8 mouse cellular contexts compared by ENCODE assay signal in the genomic region with DNA sequence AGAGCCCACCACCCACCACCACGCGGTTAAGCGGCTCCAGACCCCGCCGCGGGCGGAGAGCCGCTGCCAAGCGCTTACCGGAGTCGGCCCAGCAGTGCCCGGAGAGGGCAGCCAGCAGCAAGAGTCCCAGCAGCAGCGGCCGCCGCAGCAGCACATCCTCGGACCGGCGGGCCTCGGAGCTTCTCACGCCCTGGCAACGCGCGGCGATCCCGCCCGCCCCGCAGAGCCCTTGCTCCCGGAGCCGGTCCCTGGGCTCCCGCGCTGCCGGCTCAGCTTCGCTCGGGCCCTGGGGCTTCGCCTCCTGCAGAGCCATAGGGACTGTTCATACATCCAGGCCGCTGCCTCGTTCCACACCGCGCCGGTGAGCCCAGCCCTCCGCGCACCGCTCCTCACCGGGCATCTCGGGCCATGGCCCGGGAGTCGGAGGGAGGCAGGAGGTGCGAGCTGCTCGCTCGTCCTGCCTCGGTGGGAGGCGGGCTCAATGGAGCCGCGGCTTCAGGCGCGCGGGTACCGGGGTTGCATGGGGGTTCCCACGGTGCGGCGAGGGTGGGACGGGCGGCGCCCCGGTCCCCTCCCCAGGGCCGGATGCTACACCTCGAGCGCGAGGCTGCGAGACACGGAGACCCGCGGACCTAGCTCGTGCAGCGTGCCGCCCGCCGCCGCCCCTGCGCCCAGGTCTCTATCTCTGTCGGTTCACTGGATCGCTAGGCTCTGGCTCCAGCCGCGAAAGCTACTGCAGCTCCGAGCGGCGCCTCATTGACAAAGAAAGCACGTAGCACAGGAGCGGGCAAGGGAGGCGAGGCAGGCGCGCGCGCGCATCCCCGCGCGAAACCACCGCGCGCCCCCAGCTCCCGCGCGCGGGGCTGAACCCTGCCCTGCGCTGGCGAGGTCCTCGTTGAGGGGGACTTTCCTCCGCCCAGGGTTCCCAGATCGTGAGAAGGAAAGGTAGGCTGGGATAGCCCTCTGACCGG. TPM values are rescaled to one million over a fixed set of nuclear protein-coding genes. Genes with fewer than 3 reads are reported as not detected.
DNase-seq lines count a peak whose midpoint lies in the region; ATAC-seq lines count a peak whose summit lies in the region.

No protein-coding gene starts in this region.

- peak overlapping the region; percentile 77 for H3K4me3 ChIP-seq in forebrain, embryonic 13.5 days
- H3K4me3 ChIP-seq in intestine, embryonic 15.5 days (replicated peaks) = peak overlapping the region; percentile 59

- no peaks in the 10 kb centered on the region for H3K36me3 ChIP-seq in forebrain, embryonic 13.5 days (ENCODE audit: poor library complexity, severe bottlenecking)
- no peaks in the 10 kb centered on the region for H3K36me3 ChIP-seq in intestine, embryonic 15.5 days

- peaks cover 38% of the 10 kb centered on the region for H3K4me1 ChIP-seq in forebrain, embryonic 13.5 days
- peaks cover 10% of the 10 kb centered on the region; the same call in 1 of the 2 replicates for H3K4me1 ChIP-seq in intestine, embryonic 15.5 days (replicated peaks)

- peaks cover 12% of the 10 kb centered on the region; the same call in 1 of the 2 replicates for H3K27me3 ChIP-seq in forebrain, embryonic 13.5 days
- peaks cover 58% of the 10 kb centered on the region for H3K27me3 ChIP-seq in intestine, embryonic 15.5 days (replicated peaks)

- H3K9ac ChIP-seq in forebrain, embryonic 13.5 days = peak overlapping the region; percentile 92
- H3K9ac ChIP-seq in intestine, embryonic 15.5 days = peak overlapping the region; percentile 55

- peak overlapping the region; percentile 92 for H3K4me2 ChIP-seq in forebrain, embryonic 13.5 days
- H3K4me2 ChIP-seq in intestine, embryonic 15.5 days (replicated peaks) = peak overlapping the region; percentile 100

- under 1% methylated on average over 102 of the region's 111 CpGs for WGBS in forebrain, embryonic 13.5 days
- under 1% methylated on average over 107 of the region's 111 CpGs for WGBS in intestine, embryonic 15.5 days

- peak overlapping the region; percentile 81 for H3K27ac ChIP-seq in forebrain, embryonic 13.5 days
- H3K27ac ChIP-seq in intestine, embryonic 15.5 days = no peak overlapping the region

- H3K9me3 ChIP-seq in forebrain, embryonic 13.5 days (replicated peaks) = no peaks in the 10 kb centered on the region
- no peaks in the 10 kb centered on the region for H3K9me3 ChIP-seq in intestine, embryonic 15.5 days

- ATAC-seq in forebrain, embryonic 13.5 days = peak; percentile 93
- peak; percentile 82 for ATAC-seq in intestine, embryonic 15.5 days
- no peak for ATAC-seq in inflammation-experienced regulatory T-cells, adult 6 months

- DNase-seq in layer of hippocampus, adult 11-12 months (ENCODE audit: low spot score) = peak; percentile 45
- no peak for DNase-seq in layer of hippocampus, adult 9-10 months (ENCODE audit: low spot score)
- peak; percentile 61 for DNase-seq in cerebellum, adult 11 months
- peak; percentile 11 for DNase-seq in liver
- peak; percentile 69 for DNase-seq in retina, embryonic 14.5 days (ENCODE audit: low spot score)

RNA-seq across cellular contexts. Expression of gene D430041D05Rik, which starts 0.7 kb away (rescaled TPM):
- polyA plus RNA-seq in forebrain, embryonic 13.5 days (2015; fragmentation: Nextera tagmentation; extraction: Ambion mirVana) = 4.6 and 5.4 TPM in 2 replicates
- 0.13 and 0.25 TPM in 2 replicates for polyA plus RNA-seq in intestine, embryonic 15.5 days (2015; fragmentation: Nextera tagmentation; extraction: Ambion mirVana)
- under 1 TPM in 1 of 3 experiments, not detected in 2; 0.17 TPM for polyA plus RNA-seq in inflammation-experienced regulatory T-cells, adult 6 months (2017; shearing (Covaris generic))
